Mouse (Mus musculus) frontal cortex, adult (tissue): ENCODE results near the gene Slc4a1ap.
"Not testable (repeated sequence)": the region's sequence is repeated elsewhere in the genome, so short reads cannot be mapped to it uniquely, and the experiment has no call there.

Experiments
- ATAC-seq: cut with Nextera tagmentation; 2 replicates; pipeline ENCODE4 v1.9.2; 2017; ENCODE audit warnings: mild to moderate bottlenecking, moderate library complexity, mixed read lengths; ENCODE audit not compliant: low TSS enrichment

Slc4a1ap gene

DNA sequence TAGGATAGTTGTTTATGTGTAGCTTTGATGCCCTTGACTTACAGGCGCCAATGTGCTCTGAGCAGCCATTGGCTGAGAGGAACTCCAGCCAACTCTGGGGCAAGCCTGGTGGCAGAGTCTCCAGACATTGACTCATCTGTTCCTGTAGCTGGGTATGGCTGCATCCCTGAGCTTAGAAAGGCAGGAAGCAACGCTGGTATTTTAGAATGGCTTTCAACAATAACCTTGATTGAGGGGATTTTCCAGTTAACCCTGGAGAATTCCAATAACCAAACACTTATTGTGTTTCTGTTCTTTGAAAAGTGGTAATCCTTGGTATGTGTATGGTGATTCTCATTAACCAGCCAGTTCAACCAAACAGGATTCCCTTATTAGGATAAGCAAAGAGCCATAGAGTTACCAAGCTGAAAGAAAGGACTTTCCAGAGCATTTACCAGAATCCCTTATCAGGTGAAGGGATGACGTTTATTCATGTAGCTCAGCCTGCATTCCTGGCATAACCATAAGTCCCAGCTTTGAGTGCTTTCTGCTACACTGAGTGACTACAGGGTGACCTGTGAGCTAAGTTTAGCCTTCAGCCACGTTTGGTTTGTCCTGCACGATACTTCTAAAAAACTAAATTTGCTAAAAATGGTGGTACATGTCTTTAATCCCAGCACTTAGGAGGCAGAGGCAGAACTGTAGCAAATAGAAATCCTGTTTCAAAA, 41.3 kb downstream of the Slc4a1ap start:
- ATAC-seq, result no peak

DNA sequence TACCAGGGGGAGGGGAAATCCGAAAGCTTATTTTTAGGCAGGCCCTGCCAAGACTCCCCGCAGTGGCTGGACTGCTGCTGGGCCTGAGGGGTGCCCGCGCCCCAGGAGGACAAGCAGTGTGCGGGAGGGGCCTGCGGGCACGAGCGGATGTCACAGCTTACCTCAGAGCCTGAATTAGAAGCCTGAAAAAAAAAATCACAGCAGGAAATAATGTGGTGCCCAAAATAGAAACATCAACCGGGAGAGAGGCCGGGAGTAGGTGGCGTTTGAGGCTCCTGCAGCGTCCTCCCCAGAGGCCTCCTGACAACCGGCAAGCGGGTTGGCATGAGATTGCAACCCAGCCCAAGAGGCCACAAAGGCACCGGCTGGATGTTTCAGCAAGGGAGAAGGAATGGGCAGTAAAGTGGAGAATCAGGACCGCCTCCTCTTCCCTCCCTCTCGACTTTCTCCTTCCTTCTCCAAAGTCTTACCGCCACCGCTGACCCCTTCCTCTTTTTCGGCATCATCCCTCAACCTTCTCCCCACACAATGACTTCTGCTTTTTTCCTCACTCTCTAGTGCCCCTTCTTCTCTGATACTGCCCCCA, 44.3 kb downstream of the Slc4a1ap start:
- peak; percentile 81 for ATAC-seq

DNA sequence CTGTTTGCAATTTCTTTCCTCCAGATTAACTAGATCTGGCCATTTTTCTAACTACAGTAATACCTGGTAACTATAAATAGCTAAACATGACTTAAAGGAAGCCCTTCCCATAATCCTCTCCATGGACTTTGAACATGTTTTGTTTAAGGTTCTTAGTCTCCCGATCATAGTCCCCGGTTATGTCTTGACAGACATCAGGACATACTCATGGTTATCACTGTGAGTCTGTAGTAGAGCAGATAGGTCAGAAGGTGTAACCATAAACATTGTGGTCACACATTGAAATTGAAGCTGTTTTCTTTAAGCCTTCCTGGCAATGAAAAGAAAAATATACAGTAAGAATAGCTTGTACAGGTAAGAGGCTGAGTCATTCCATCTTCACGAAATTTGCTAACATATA, 46.9 kb downstream of the Slc4a1ap start:
- no peak for ATAC-seq

DNA sequence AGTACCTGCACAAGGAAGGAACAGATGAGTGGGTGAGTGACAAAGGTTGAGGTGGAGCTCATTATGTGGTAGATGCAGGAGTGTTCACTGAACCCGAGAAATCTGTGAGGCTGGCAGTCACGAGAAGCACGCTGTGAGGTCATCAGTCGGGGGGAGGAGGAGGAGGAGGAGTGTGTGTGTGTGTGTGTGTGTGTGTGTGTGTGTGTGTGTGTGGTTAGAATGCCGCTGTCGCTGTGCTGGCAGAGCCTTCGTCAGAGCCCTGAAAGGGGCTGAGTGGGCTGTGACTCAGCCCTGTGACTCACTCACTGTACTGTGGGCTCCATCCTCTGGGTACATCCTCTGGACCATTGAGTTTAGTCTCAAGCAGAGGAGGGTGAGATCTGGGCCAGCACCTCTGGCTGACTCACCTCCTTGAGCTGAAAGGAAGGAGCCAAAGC, 49.8 kb downstream of the Slc4a1ap start:
- peak; percentile 98 for ATAC-seq

DNA sequence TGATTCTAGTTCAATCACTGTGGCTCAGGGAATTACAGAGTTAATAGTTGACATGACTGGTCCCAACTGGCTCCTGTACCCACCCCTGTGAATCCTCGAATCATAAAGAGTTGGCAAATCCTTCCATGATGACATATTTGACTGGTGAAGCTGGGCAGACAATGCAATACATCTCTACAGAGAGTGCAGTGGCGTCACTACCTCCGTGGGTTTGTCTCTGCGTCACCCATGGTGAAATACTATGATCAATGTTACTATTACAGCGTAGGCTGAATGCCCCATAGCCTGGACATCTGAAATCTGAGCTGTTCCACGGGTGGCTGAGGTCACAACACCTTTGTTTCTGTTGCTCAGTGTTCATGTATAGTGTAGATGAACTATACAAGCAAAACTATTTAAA, 54.5 kb downstream of the Slc4a1ap start:
- no peak for ATAC-seq

DNA sequence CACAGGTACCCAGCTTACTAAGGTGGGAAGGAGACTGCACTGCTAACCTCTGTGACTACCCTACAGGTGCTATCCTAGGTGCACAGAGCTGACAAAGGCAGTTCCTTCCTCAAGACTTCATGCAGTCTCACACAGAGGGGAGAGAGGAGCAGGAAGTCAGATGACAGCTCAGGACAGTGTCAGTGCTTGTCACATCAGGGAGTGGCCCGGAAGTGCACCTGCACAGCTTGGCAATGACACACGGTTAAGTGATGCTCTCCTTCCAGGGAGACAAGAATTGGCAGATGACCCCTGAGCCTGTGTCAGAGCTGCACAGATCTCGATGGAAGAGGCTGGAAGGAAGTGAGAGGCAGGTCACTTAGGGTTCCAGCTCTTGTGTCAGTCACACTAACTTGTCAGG, 55.1 kb downstream of the Slc4a1ap start:
- ATAC-seq, result no peak

DNA sequence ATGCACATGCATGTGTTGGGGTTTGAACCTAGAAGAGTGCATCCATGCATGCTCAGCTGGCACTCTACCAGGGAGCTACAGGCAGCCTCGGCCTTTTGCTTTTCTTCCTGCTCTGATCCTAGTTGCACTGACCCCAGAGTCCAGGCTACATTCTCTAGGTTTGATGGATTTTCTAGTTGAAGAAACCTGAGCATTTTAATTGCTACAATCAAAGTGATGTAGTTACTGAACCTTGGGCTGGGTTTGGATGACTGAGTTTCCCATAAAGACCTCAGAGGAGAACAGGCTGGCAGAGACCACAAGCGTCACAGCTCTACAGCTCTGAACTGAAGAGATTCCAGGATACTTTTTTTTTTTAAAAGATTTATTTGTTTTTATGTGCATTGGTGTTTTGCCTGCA, 56.5 kb downstream of the Slc4a1ap start:
- ATAC-seq, result no peak

DNA sequence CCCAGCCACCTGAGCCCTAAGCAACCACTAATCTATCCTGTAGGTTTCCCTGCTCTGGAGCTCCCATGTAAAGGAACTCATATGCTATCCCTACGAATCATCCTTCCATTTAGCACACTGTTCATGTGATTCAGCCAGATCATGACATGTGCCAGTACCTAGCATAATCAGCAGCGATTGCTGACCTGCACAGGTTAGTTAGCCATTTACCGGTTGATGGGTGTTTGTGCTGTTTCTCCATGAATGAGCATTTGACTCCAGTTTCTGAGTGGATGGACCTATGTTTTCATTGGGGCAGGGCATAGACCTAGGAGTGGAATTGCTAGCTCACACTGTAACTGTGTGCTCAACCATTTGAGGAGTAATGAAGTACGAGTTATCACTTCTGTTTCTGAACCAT, 58.7 kb downstream of the Slc4a1ap start:
- ATAC-seq, result no peak

DNA sequence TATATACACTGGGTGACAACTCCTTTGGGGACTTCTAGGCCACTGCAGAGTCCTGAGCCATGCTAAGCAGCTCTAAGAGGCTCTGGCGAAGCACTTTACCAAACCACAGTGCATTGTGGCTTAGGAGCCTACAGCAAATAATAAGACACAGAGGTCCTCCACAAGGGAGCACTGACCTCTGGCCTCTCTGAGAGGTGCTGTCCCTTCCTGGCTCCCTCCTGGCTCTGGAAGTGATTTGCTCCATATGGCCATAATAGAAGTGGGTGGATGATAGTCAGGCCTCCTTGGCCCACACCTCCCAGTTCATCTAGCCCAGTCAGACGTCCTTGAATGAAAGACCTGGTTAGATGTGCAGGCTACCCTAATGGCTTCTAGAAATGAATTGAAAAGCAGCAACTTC, 61.2 kb downstream of the Slc4a1ap start:
- ATAC-seq, result no peak

DNA sequence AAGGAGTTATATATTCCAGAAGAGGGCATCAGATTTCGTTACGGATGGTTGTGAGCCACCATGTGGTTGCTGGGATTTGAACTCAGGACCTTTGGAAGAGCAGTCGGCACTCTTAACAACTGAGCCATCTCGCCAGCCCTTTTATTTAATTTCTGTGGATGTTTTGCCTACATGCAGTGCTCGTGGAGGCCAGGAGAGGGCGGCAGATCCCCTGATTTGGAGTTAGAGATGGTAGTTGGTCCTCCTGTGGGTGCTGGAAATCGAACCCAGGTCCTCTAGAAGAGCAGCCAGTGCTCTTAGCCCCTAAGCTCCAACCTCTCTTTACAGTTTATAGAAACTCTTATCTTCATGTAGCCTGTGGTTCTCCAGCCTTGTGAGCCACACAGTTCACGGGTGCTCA, 61.9 kb downstream of the Slc4a1ap start:
- ATAC-seq, result not testable (repeated sequence)

DNA sequence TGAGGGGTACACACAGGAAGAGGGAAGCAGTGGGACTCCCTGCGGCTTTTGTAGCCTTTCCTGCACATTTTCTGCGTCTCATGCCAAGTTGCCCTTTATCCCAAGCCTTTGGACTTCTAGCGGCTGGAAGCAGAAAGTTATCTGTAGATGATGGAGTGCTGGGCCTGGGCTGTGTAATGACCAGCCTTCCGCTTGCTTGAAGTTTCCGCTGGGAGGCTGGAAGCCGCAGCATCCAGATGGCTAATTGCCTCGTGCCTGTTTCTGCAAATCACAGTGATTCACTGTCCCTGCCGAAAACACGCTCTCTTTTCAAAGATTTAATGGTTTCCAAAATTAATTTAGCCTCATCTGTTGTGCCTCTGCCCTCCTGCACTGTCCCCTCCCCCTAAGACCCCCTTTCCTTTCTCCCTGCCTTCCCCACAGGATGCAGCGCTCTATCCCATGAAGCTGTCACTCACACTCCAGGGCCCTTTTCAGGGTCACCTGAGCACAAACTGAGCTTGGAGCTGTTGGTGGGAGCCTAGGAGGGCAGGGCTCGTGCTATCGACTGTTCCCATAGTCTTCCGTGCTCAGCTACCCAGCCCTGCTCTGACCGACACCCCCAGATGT, 63.0 kb downstream of the Slc4a1ap start:
- peak; percentile 42; the same call in 1 of the 2 replicates for ATAC-seq

DNA sequence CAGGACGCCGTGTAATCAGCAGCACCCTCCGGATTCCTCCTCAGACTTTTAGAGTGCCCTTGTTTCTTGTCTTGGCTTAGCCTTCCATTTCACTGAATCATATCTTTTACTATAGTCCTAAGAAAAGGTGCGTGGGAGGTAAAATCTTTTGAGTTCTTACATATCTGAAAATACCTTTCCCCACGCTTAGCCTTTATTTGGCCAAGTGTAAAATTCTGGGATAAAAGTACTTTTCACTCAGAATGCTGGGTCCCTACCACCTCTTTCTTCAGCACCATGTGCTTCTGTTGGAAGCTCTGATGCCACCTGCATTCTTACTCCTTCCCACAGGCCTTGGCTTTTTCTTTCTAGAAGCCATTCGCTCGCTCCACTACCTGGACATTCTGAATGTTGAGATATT, 64.3 kb downstream of the Slc4a1ap start:
- ATAC-seq, result peak; percentile 86

DNA sequence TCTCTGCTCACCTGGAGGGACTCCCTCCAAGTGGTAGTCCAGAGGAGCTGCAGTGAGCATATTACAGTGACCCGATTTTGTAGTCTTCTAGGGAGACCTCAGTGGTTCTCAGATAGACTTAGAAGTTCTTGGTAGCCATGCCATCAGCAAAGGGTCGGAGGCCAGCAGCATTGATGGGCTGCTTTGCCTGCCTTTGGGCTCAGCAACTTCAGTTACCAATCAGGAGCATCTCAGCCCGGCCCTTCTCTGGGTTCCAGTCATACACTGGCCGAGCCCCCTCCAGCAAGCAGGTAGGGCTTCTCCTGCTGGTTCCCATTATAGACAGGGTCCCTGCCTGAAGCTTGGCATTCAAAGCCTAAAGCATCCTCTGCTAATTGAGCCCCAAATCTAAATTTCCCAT, 69.1 kb downstream of the Slc4a1ap start:
- no peak for ATAC-seq

DNA sequence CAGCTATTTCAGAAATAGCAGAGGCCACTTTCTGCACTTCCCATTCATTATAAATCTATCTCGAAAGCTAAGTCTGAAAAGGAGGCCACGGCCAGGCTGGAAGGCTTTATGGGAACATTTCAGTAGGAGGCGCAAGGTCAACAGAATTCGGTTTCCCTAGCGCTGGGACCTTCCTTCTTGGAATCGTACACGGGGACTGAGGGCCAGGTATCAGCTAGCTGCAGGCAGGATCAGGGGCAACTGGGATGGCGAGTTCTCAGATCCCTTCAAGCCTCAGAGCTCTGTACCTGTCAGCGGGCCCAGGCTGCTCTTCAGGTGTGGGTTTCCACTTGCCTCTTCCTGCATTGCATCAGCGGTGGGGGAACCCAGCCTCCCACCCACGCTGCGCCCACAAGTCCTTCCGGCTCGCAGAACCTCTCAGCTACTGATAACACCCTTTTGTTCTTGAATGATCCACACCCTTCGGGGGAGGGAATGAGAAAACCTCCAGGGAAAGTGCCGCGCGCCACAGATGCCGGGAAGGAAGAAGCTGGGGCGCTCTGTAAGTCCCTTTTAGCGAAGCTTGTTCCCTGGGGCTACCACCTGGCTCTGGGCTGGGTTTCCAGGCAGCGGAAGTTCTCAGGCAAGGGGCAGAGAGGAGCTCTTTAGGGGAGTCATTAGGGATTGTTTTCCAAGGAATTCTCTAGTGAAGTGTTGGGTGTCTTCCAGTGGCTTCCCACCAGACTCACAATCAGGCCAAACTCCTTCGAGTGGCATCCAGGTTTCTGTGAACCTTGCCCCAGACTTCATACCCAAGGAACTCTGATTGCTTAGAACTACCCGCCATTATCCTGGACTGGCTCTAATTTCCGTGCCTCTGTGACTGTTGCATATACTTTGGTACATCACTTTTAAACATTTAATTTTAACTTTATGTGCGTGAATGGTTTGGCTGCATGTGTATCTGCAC, 70.0 kb downstream of the Slc4a1ap start, which contains the start of gene Mrpl33:
Mrpl33 (plus strand) TSS at position 455 of the 949 bp plus-strand sequence.
- ATAC-seq, result peak; percentile 52

DNA sequence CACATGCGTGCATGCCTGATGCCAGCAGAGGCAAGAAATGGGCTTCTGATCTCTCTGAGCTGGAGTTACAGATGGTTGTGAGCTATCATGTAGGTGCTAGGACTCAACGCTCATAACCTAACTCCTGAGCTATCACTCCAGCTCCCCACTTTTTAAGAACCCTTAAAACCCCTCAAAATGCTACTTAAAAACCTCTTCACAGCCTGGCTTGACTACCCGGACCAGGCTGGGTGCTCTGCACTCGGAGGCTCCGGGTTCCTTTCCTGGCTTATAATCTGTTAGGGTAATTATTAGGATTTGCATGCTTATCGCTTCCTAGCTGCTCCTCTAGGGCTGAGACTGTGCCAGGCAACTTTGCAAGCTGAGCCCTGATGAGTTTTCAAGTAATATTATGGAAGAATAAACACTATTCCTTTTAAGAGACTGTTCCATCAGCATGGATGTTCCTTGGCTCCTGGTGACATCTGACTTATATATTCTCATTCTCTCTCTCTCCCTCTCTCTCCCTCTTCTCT, 70.7 kb downstream of the Slc4a1ap start:
- ATAC-seq, result no peak

DNA sequence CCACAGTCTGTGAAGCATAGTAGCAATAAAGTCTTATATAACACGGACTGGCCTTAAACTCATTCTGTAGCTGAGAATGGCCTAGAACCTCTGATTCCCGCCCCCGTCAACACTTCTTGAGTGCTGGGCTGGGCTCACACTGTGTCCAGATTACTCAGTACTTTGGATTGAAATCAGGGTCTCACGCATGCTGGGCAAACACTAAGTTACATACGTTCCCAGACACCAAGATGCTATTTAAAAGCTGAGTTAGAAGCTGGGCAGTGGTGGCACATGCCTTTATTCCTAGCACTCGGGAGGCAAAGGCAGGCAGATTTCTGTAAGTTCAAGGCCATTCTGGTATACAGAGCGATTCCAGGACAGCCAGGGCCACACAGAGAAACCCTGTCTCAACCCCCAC, 71.3 kb downstream of the Slc4a1ap start:
- no peak for ATAC-seq

DNA sequence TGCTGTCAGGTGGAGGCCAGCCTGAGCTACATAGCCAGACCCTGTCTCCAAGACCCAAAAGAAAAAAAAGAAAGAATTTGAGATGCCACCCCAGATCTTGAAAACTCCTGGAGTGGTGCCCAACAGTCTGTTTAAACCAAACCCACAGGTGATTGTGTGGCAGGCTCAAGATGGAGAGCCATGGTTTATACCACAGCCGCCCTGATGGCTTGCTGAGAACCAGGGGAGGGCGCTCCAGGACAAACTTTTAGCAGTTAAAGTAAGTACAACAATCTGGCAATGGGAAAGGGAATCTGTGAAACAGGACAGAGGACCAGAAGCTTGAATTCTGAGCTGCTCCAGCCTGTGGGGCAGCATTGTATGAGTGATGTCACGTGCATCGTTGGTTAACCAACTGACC, 71.8 kb downstream of the Slc4a1ap start:
- no peak for ATAC-seq

DNA sequence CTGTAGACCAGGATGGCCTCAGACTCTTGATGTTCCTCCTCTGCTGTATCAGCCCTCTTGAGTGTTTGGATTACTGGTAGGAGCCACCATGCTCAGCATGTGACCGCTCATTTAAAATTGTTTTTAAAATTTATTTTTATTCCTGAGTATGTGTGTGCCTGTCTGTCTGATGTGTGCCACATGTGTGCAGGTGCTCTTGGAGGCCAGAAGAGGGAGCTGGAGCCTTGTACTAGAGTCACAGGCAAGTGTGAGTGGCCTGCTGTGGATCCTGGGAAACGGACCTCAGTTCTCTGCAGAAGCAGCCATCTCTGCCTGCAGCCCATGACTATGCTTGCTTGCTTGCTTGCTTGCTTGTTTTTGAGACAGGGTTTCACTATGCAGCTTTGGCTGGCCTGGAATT, 72.4 kb downstream of the Slc4a1ap start:
- ATAC-seq, result no peak

DNA sequence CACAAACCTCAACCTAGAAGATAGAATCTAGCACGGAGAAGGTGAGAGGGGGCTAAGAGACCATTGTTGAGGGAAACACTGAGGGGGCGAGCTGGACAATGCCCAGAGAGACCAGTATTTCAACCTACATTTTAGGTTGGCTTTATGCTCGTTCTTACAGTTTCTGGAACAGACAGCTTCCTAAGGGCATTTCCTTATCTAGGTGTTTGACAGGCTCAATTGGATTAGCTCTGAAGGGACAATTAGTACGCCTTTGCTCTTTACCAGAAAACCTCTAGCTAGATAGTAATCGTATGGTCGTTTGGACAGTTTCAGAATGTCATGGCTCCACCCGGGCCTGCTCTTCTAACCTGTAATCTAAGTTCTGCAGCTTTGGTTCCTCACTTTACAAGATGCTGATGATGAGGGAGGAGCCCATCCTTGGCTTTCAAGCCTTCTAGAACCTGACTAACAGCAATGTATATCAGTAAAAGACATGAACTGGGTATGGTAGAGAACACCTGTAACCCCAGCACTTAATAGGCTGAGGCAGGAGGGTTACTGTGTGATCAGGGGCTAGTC, 74.4 kb downstream of the Slc4a1ap start:
- ATAC-seq, result no peak

DNA sequence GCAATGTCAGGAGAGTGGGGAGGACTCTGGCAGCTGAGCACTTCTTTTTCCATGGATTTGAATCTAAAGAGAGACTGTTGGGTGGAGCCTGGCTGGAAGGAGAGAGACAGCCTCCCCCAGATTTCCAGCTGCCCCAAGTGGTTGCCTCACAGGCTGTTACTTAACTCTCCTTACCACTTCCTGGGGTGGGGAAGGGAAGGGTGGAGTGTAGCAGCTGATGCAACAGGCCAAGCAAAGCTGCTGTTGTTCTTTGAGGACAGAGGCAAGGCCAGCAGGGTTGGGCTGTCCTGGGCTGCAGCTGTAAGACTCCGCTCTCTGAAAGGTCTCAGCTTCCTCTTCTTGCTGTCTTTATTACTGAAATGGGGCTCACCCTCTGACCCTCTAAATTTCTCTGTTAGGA, 75.6 kb downstream of the Slc4a1ap start:
- peak; percentile 96 for ATAC-seq

DNA sequence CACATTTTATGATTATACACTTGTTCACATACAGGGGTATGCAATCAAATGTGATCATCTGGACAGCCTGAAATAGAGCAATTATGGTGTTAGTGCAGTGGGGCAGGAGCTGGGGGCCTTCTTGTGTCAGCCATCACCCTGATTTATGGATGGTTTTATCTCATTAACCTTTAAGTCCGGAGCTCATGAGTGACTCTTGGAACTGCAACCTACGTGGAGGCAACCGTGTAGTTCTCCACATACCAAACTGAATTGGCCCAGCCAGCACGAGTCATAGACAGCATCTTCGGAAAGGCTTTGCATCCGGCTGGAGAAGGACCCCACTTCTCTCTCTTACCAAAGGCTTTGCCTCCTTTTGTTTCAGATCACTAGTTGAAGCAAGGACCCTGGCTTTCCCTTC, 77.0 kb downstream of the Slc4a1ap start:
- ATAC-seq, result no peak

DNA sequence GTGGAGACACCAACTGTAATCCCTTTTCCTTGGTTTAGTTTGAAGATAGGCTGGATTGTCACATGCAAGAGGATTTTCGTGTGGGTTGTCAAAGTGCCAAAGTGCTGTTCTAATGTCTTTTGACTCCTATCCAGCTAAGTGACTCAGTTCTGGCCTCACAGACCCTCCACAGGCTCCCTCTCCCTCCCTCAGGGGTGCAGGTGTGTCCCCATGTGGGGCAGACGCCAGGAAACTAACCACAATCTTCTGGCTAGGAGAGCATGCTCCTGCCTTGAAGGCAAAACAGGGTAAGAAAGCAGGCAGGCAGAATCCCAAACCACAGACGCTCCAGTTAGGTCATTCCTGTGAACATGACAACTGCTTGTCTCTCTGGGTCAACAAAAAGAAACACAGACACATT, 79.4 kb downstream of the Slc4a1ap start:
- no peak for ATAC-seq
